Mouse (Mus musculus): ENCODE results near the gene Flt3l. TPM values are rescaled to one million over a fixed set of nuclear protein-coding genes. Genes with fewer than 3 reads are reported as not detected.

The Flt3l gene
- polyA plus RNA-seq, 1 experiment: 7.2 TPM

GRCm38 (mm10) chr7:45149545-45149944 is 13.3 kb upstream of the Flt3l start:
- Histone ChIP-seq H3K27me3 (ENCODE audit: control insufficient read depth, insufficient read depth, insufficient read length) (no peaks in the 10 kb centered on the region), H3K4me3 (no peak overlapping the region), H3K4me2 (ENCODE audit: low read depth) (no peak overlapping the region), H3K36me3 (ENCODE audit: control insufficient read depth, insufficient read depth) (no peaks in the 10 kb centered on the region), H3ac (ENCODE audit: control insufficient read depth, insufficient read length) (no peak overlapping the region), H3K79me2 (ENCODE audit: control insufficient read depth, insufficient read depth) (peaks cover 3% of the 10 kb centered on the region)
- no peak for TF ChIP-seq POLR2AphosphoS2 (IDR thresholded peaks at IDR 0.05; ENCODE audit: insufficient read length, low read depth)
- TF ChIP-seq REST (IDR thresholded peaks at IDR 0.05; ENCODE audit: insufficient read depth, insufficient read length): no peak
- TF ChIP-seq TCF3 (IDR thresholded peaks at IDR 0.05; ENCODE audit: insufficient read length, low read depth): no peak
- no peak for TF ChIP-seq MAX (IDR thresholded peaks at IDR 0.05; ENCODE audit: low read depth)
- no peak for TF ChIP-seq MYOG (IDR thresholded peaks at IDR 0.05; ENCODE audit: control insufficient read depth in 1 of 3, insufficient read depth in 1 of 3, insufficient read length in 2 of 3, low read depth in 2 of 3)
- TF ChIP-seq MYOD1 (IDR thresholded peaks at IDR 0.05; ENCODE audit: control insufficient read depth in 1 of 3, insufficient read length in 2 of 3, low read depth in 2 of 3): no peak
- TF ChIP-seq TCF12 (IDR thresholded peaks at IDR 0.05; ENCODE audit: insufficient read depth, poor library complexity, severe bottlenecking): no peak
- TF ChIP-seq E2F4 (IDR thresholded peaks at IDR 0.05; ENCODE audit: insufficient read depth): no peak
- no peak for TF ChIP-seq USF1 (IDR thresholded peaks at IDR 0.05; ENCODE audit: low read depth)

- H3K4me2 ChIP-seq (ENCODE audit: low read depth): no peak overlapping the region
- H3K27me3 ChIP-seq (ENCODE audit: control insufficient read depth, insufficient read depth, insufficient read length): no peaks in the 10 kb centered on the region
- TF ChIP-seq REST (IDR thresholded peaks at IDR 0.05; ENCODE audit: insufficient read depth, insufficient read length): no peak
- TF ChIP-seq E2F4 (IDR thresholded peaks at IDR 0.05; ENCODE audit: insufficient read depth): no peak
- TF ChIP-seq POLR2A (IDR thresholded peaks at IDR 0.05; ENCODE audit: insufficient read length, low read depth): no peak
- TF ChIP-seq USF1 (IDR thresholded peaks at IDR 0.05; ENCODE audit: low read depth): no peak
- no peak for TF ChIP-seq TCF3 (IDR thresholded peaks at IDR 0.05; ENCODE audit: insufficient read length, low read depth)
- TF ChIP-seq MAX (IDR thresholded peaks at IDR 0.05; ENCODE audit: low read depth): no peak
- no peak for TF ChIP-seq CEBPB (IDR thresholded peaks at IDR 0.05; ENCODE audit: insufficient read depth, poor library complexity, severe bottlenecking)
- TF ChIP-seq SRF (IDR thresholded peaks at IDR 0.05; ENCODE audit: control insufficient read depth, insufficient read length, low read depth): no peak
- TF ChIP-seq MYOG (IDR thresholded peaks at IDR 0.05; ENCODE audit: control insufficient read depth in 1 of 3, insufficient read depth in 1 of 3, insufficient read length in 2 of 3, low read depth in 2 of 3): no peak
- TF ChIP-seq TCF12 (IDR thresholded peaks at IDR 0.05; ENCODE audit: insufficient read depth, poor library complexity, severe bottlenecking): no peak
- TF ChIP-seq MYOD1 (IDR thresholded peaks at IDR 0.05; ENCODE audit: control insufficient read depth in 1 of 3, insufficient read length in 2 of 3, low read depth in 2 of 3): no peak
- no peak for TF ChIP-seq POLR2AphosphoS2 (IDR thresholded peaks at IDR 0.05; ENCODE audit: insufficient read length, low read depth)
- H3K79me2 ChIP-seq (ENCODE audit: control insufficient read depth, insufficient read depth): peaks cover 3% of the 10 kb centered on the region
- H3K4me3 ChIP-seq: no peak overlapping the region
- peaks cover 4% of the 10 kb centered on the region for H3K36me3 ChIP-seq (ENCODE audit: control insufficient read depth, insufficient read depth)
- H3ac ChIP-seq (ENCODE audit: control insufficient read depth, insufficient read length): no peak overlapping the region
Observed at GRCm38 (mm10) chr7:45148534-45149098, 12.4 kb upstream of the Flt3l start.

- H3K27me3 ChIP-seq (ENCODE audit: control insufficient read depth, insufficient read depth, insufficient read length): no peaks in the 10 kb centered on the region
- H3K36me3 ChIP-seq (ENCODE audit: control insufficient read depth, insufficient read depth): peaks cover 4% of the 10 kb centered on the region
- H3ac ChIP-seq (ENCODE audit: control insufficient read depth, insufficient read length): no peak overlapping the region
- no peak overlapping the region for H3K4me3 ChIP-seq
- no peak for TF ChIP-seq REST (IDR thresholded peaks at IDR 0.05; ENCODE audit: insufficient read depth, insufficient read length)
- TF ChIP-seq MYOD1 (IDR thresholded peaks at IDR 0.05; ENCODE audit: control insufficient read depth in 1 of 3, insufficient read length in 2 of 3, low read depth in 2 of 3): no peak
- no peak for TF ChIP-seq USF1 (IDR thresholded peaks at IDR 0.05; ENCODE audit: low read depth)
- TF ChIP-seq CEBPB (IDR thresholded peaks at IDR 0.05; ENCODE audit: insufficient read depth, poor library complexity, severe bottlenecking): no peak
- no peak for TF ChIP-seq POLR2AphosphoS2 (IDR thresholded peaks at IDR 0.05; ENCODE audit: insufficient read length, low read depth)
- no peak for TF ChIP-seq TCF12 (IDR thresholded peaks at IDR 0.05; ENCODE audit: insufficient read depth, poor library complexity, severe bottlenecking)
- TF ChIP-seq E2F4 (IDR thresholded peaks at IDR 0.05; ENCODE audit: insufficient read depth): no peak
- no peak for TF ChIP-seq MYOG (IDR thresholded peaks at IDR 0.05; ENCODE audit: control insufficient read depth in 1 of 3, insufficient read depth in 1 of 3, insufficient read length in 2 of 3, low read depth in 2 of 3)
- no peak for TF ChIP-seq TCF3 (IDR thresholded peaks at IDR 0.05; ENCODE audit: insufficient read length, low read depth)
- no peak for TF ChIP-seq SRF (IDR thresholded peaks at IDR 0.05; ENCODE audit: control insufficient read depth, insufficient read length, low read depth)
- TF ChIP-seq MAX (IDR thresholded peaks at IDR 0.05; ENCODE audit: low read depth): no peak
- no peak overlapping the region for H3K4me2 ChIP-seq (ENCODE audit: low read depth)
- no peaks in the 10 kb centered on the region for H3K79me2 ChIP-seq (ENCODE audit: control insufficient read depth, insufficient read depth)
Observed at GRCm38 (mm10) chr7:45147899-45148298, 11.7 kb upstream of the Flt3l start.

DNA sequence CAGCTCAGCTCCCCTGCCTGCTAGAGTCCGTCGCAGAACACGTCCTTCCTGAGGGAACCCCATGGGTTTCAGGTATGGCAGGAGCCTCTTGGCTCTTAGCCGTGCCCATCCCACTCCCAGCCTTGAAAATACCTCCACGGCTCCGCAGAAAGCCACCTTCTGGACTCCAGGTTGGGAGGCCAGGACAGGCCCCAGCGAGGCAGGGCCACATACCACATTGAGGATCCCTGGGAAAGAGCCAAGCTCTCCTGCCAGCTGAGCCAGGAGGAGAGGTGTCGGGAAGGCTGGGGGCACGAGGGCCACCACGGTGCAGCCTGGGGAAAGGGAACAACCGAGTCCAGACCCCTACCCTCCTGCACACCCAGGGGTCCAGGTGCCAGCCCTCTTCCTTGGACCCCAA is 11.0 kb upstream of the Flt3l start:
- Histone ChIP-seq H3K4me2 (ENCODE audit: low read depth) (no peak overlapping the region), H3K4me3 (no peak overlapping the region), H3K27me3 (ENCODE audit: control insufficient read depth, insufficient read depth, insufficient read length) (no peaks in the 10 kb centered on the region), H3ac (ENCODE audit: control insufficient read depth, insufficient read length) (no peak overlapping the region), H3K36me3 (ENCODE audit: control insufficient read depth, insufficient read depth) (peaks cover 4% of the 10 kb centered on the region), H3K79me2 (ENCODE audit: control insufficient read depth, insufficient read depth) (no peaks in the 10 kb centered on the region)
- TF ChIP-seq POLR2A (IDR thresholded peaks at IDR 0.05; ENCODE audit: insufficient read length, low read depth) (no peak), REST (IDR thresholded peaks at IDR 0.05; ENCODE audit: insufficient read depth, insufficient read length) (no peak), POLR2AphosphoS2 (IDR thresholded peaks at IDR 0.05; ENCODE audit: insufficient read length, low read depth) (no peak), MYOG (IDR thresholded peaks at IDR 0.05; ENCODE audit: control insufficient read depth in 1 of 3, insufficient read depth in 1 of 3, insufficient read length in 2 of 3, low read depth in 2 of 3) (no peak), USF1 (IDR thresholded peaks at IDR 0.05; ENCODE audit: low read depth) (no peak), MYOD1 (IDR thresholded peaks at IDR 0.05; ENCODE audit: control insufficient read depth in 1 of 3, insufficient read length in 2 of 3, low read depth in 2 of 3) (no peak), SRF (IDR thresholded peaks at IDR 0.05; ENCODE audit: control insufficient read depth, insufficient read length, low read depth) (no peak)

Measured in myocyte (in vitro differentiated cells).